Comparison of ENCODE assay signal across 15 mouse cellular contexts in the genomic region with DNA sequence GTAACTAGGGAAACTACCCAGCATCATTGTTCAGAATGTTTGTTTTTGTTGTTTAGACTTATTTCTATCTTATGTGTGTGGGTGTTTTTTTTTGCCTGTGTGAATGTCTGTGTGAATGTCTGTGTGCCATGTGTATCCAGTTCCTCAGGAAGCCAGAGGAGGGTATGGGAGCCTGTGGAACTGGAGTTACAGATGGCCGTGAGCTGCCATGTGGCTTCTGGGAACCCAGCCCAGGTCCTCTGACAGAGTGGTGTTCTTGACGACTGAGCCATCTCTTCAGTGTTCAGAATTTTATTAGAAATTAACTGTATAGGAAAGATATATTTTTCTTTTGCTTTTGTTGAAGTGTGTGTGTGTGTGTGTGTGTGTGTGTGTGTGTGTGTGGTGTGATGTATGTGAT. TPM values are rescaled to one million over a fixed set of nuclear protein-coding genes. Genes with fewer than 3 reads are reported as not detected.
DNase-seq lines count a peak whose midpoint lies in the region; ATAC-seq lines count a peak whose summit lies in the region.
"Had no signal": no experiment of that assay in that cellular context is flagged by ENCODE, and none has a peak within 500 bp of the region (broad histone marks: within the 10 kb centered on the region; RNA-seq: fewer than 3 reads in every experiment).

No protein-coding gene starts in this region.

- DNase-seq in forebrain, embryonic 11.5 days (ENCODE audit: low spot score), result no peak
- peak; percentile 47 for DNase-seq in brain, adult 2 months (ENCODE audit: low read depth, low spot score)
- DNase-seq in layer of hippocampus, adult 11-12 months (ENCODE audit: low spot score), result peak; percentile 53
- peak; percentile 38 to 47 for DNase-seq in layer of hippocampus, postnatal 25 days (ENCODE audit: extremely low spot score in 1 of 2, low spot score in 1 of 2)
- no peak for DNase-seq in spleen, adult 12 weeks (ENCODE audit: low spot score)
- DNase-seq in frontal cortex, postnatal 25 days (ENCODE audit: low spot score in 2 of 2), result no peak
- DNase-seq: adrenal gland, postnatal 10 days; heart, postnatal 4 days; kidney, adult 11 months; kidney, postnatal 14 days; lung, postnatal 36 days had no signal

- no peak overlapping the region for H3K27ac ChIP-seq in forebrain, embryonic 13.5 days
- no peak overlapping the region for H3K27ac ChIP-seq in forebrain, embryonic 11.5 days (ENCODE audit: low read depth, low read length)
- H3K27ac ChIP-seq: embryonic facial prominence, embryonic 13.5 days; hindbrain, postnatal 0 days; limb, embryonic 15.5 days had no signal

- ATAC-seq in forebrain, embryonic 13.5 days, result 0 out of 2 replicates have a peak, but pooled peaks have one; percentile 51
- ATAC-seq in forebrain, embryonic 11.5 days (replicated peaks; ENCODE audit: low FRiP score), result no peak
- ATAC-seq: hindbrain, postnatal 0 days had no signal

- no peaks in the 10 kb centered on the region for H3K9me3 ChIP-seq in forebrain, embryonic 13.5 days (replicated peaks)
- no peaks in the 10 kb centered on the region for H3K9me3 ChIP-seq in forebrain, embryonic 11.5 days (ENCODE audit: control insufficient read depth, low read length)
- H3K9me3 ChIP-seq: embryonic facial prominence, embryonic 13.5 days; limb, embryonic 15.5 days had no signal

- H3K27me3 ChIP-seq in forebrain, embryonic 13.5 days, result no peaks in the 10 kb centered on the region
- H3K27me3 ChIP-seq in forebrain, embryonic 11.5 days (ENCODE audit: control insufficient read depth, insufficient read depth, low read length), result no peaks in the 10 kb centered on the region
- H3K27me3 ChIP-seq: embryonic facial prominence, embryonic 13.5 days; limb, embryonic 15.5 days had no signal

- H3K4me1 ChIP-seq in forebrain, embryonic 13.5 days, result no peaks in the 10 kb centered on the region
- no peaks in the 10 kb centered on the region for H3K4me1 ChIP-seq in forebrain, embryonic 11.5 days (replicated peaks; ENCODE audit: control insufficient read depth, insufficient read depth, low read length)
- H3K4me1 ChIP-seq: embryonic facial prominence, embryonic 13.5 days; limb, embryonic 15.5 days had no signal

- no peak overlapping the region for H3K9ac ChIP-seq in forebrain, embryonic 13.5 days
- no peak overlapping the region for H3K9ac ChIP-seq in forebrain, embryonic 11.5 days (ENCODE audit: low read length)
- H3K9ac ChIP-seq: embryonic facial prominence, embryonic 13.5 days; limb, embryonic 15.5 days had no signal

- WGBS in forebrain, embryonic 13.5 days, result 84% methylated on average over 2 of the region's 2 CpGs
- WGBS in forebrain, embryonic 11.5 days, result 81% methylated on average over 2 of the region's 2 CpGs

- no peak overlapping the region for H3K4me2 ChIP-seq in forebrain, embryonic 13.5 days
- no peak overlapping the region for H3K4me2 ChIP-seq in forebrain, embryonic 11.5 days (ENCODE audit: low read depth, low read length, severe bottlenecking)
- H3K4me2 ChIP-seq: embryonic facial prominence, embryonic 13.5 days; limb, embryonic 15.5 days had no signal

- no peak overlapping the region for H3K4me3 ChIP-seq in forebrain, embryonic 13.5 days
- no peak overlapping the region for H3K4me3 ChIP-seq in forebrain, embryonic 11.5 days (ENCODE audit: low read depth, low read length)
- H3K4me3 ChIP-seq: embryonic facial prominence, embryonic 13.5 days; limb, embryonic 15.5 days had no signal

- no peaks in the 10 kb centered on the region for H3K36me3 ChIP-seq in forebrain, embryonic 13.5 days (ENCODE audit: poor library complexity, severe bottlenecking)
- H3K36me3 ChIP-seq in forebrain, embryonic 11.5 days (ENCODE audit: control insufficient read depth, insufficient read depth, low read length), result no peaks in the 10 kb centered on the region
- H3K36me3 ChIP-seq: embryonic facial prominence, embryonic 13.5 days; limb, embryonic 15.5 days had no signal

RNA-seq across cellular contexts. Expression of gene Bcas2, which starts 50.0 kb away (rescaled TPM):
- 254 and 269 TPM in 2 replicates for polyA plus RNA-seq in forebrain, embryonic 13.5 days (2015; fragmentation: Nextera tagmentation; extraction: Ambion mirVana)
- 238 and 272 TPM in 2 replicates for polyA plus RNA-seq in forebrain, embryonic 11.5 days (2014; fragmentation: Nextera tagmentation; extraction: Ambion mirVana)
- 10 to 100 TPM; 64.6 to 67.7 TPM for total RNA-seq in layer of hippocampus, postnatal 25 days (2021)

RNA-seq across cellular contexts. Expression of gene Trim33, which starts 57.7 kb away (rescaled TPM):
- polyA plus RNA-seq in forebrain, embryonic 13.5 days (2015; fragmentation: Nextera tagmentation; extraction: Ambion mirVana), result 33.0 and 33.7 TPM in 2 replicates
- polyA plus RNA-seq in forebrain, embryonic 11.5 days (2014; fragmentation: Nextera tagmentation; extraction: Ambion mirVana), result 32.8 and 41.5 TPM in 2 replicates
- total RNA-seq in layer of hippocampus, postnatal 25 days (2021), result 10 to 100 TPM; 48.0 to 56.1 TPM

Comparison
In these comparisons a context has a peak if more than half of its experiments do, and no peak if none do; other contexts are left out.
1. DNase-seq: peak in brain, adult 2 months (single experiment), layer of hippocampus, adult 11-12 months (single experiment) and layer of hippocampus, postnatal 25 days (2 of 2); none in forebrain, embryonic 11.5 days (single experiment), spleen, adult 12 weeks (single experiment) and frontal cortex, postnatal 25 days (0 of 2).